Mouse (Mus musculus) right cerebral cortex, postnatal 10 days (tissue): Measurements from ENCODE around the gene Padi2.
A peak's percentile ranks its signal among the peaks of the same experiment; 100 is the strongest.

Experiments used
- DNase-seq, 2 experiments: peaks; one replicate each; pipeline ENCODE4 v3.0.0; 2021; ENCODE audit warnings: low spot score in 2 of 2

The Padi2 gene

GRCm38 (mm10) chr4:140881026-140881670, 25.0 kb upstream of the Padi2 start:
- DNase-seq = no peak

DNA sequence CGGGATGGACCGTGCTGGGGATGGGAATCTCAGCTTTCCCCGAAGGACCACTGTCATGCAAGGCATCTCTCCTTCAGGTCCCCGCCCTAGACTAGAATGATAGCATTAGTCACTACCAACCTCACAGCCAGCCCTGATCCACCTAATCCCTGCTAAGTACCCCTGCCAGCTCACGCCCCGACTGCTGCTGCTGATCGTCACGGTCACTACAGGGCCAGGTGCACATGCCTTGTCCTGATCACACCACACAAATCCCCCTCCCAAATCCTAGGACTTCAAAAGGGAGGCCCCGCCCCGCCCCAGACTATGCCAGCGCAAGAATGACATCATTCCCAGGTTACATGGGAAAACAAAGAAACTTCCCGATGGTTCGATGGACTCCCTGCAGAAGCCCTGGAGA, 24.4 kb upstream of the Padi2 start:
- no peak for DNase-seq

DNA sequence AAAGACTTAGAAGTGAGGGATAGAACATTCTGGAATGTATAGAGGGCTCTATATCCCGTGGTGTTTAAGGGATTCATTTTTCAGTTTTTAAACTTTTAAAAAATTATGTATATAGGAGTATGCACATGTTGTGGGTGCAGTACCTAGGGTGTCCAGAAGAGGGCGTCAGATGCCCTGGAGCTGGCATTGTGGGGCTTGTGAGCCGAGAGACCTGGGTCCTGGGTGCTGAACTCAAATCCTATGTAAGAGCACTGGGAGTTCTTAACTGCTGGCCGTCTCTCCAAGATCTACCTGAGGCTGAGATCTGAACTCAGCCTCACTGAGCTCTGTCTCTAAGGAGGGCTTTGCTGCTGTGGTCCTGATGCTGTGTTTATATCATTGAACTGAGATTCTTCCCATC, 23.8 kb upstream of the Padi2 start:
- DNase-seq = no peak

DNA sequence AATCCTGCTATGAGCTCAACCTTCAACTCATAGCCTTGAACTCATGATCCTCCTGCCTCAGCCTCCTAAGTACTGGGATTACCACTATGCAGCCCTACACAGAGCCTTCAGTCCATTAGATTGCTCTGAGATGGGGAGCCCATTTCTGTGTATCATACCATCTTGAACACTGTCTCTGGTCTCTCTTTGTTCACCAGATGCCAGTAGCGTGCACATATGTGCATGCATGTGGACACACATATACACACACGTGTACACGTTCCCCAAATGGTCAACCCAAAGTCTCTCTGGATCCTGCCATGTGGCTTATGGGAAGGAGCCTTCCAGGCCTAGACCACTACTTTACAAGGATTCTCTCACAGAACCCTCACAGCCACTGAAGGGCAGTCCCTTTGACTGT, 23.2 kb upstream of the Padi2 start:
- DNase-seq = no peak

GRCm38 (mm10) chr4:140883852-140884251, 22.3 kb upstream of the Padi2 start:
- DNase-seq = peak; percentile 32 to 45

- no peak for DNase-seq
Observed at GRCm38 (mm10) chr4:140891525-140892162, 14.5 kb upstream of the Padi2 start.

- DNase-seq = no peak
Observed at GRCm38 (mm10) chr4:140892163-140892530, 14.0 kb upstream of the Padi2 start.

- peak in 1 of 2 experiments; percentile 20 for DNase-seq
Observed at GRCm38 (mm10) chr4:140904776-140905425, 1.2 kb upstream of the Padi2 start.

GRCm38 (mm10) chr4:140905426-140905871, 695 bp upstream of the Padi2 start:
- DNase-seq = peak in 1 of 2 experiments; percentile 33

DNA sequence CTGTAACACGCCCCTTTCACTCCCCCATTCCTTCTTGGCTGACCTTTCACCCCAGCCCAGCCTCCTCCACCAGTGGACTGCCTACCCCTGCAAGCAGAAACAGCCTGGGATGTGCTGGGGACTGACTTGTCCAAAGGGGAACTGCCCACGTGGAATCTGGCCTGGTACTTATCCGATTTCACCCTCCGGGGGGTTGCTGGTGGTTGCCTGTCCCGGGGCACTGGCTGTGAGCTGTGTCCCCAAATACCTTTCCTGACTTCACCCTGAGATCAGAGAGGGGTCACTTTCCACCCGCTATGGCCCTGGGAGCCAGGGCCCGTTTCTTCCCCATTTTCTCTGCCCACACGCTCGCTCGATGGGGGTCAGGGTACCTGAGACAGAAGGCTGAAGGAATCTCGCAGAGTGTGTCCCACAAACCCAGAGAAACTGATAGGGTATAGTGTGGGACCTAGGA, 710 bp downstream of the Padi2 start:
- peak in 1 of 2 experiments; percentile 23 for DNase-seq

GRCm38 (mm10) chr4:140907306-140908024, 1.3 kb downstream of the Padi2 start:
- DNase-seq = peak in 1 of 2 experiments; percentile 43

- DNase-seq = no peak
Observed at GRCm38 (mm10) chr4:140908627-140909026, 2.5 kb downstream of the Padi2 start.

GRCm38 (mm10) chr4:140909536-140909935, 3.4 kb downstream of the Padi2 start:
- DNase-seq = peak in 1 of 2 experiments; percentile 12

DNA sequence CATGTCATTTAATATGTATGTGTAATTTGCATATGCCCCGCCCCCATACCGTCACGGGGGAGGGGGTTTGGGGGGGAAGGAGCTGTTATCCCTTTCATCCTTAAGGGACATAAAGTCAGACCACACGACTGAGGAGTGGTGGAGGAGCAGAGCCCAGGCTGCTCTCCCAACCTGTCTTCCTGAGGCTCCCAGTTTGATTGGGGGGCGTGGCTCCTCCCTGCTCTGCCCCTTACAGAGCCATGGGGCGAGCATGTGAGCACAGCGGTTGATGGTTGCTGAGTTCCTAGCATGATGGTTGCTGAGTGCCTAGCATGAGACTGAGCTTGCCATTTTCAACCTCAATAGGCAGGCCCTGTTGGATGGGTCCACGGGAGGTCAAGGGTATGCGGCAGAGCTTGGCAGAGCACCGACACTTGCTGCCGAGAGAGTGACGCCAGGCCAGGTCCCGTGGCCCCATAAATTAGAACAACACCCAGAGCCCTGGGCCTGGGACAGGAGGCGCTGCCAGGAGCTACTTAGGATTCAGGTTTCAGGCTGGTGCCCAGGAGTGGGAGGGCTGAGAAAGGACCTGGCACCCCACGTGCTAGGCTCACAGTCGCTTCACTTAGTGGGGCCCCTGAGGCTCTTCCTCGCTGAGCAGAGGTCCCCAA, 4.6 kb downstream of the Padi2 start:
- DNase-seq = peak in 1 of 2 experiments; percentile 38

DNA sequence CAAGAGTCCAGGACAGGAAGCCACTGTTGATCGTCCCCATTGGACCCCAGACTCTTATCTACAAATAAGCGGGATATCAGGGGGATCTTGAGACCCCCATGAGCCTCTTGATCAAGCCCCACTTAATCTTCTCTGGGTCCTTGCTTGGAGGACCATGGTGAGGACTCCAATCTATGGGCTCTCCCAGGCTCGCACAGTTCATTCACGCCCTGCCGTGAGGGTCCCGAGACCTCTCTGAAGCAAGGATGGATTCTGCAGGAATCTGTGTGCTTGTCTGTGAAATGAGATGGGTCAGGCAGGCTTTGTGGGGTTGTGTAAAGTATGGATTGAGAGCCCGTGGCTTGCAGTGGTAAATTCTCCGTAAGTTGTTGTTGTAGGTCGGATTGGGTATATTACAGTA, 5.3 kb downstream of the Padi2 start:
- no peak for DNase-seq

GRCm38 (mm10) chr4:140912271-140912833, 6.2 kb downstream of the Padi2 start:
- no peak for DNase-seq

GRCm38 (mm10) chr4:140913565-140913964, 7.4 kb downstream of the Padi2 start:
- no peak for DNase-seq

GRCm38 (mm10) chr4:140914731-140915131, 8.6 kb downstream of the Padi2 start:
- DNase-seq = peak; percentile 62 to 70

- peak in 1 of 2 experiments; percentile 20 for DNase-seq
Observed at GRCm38 (mm10) chr4:140915235-140915634, 9.1 kb downstream of the Padi2 start.

- DNase-seq = peak in 1 of 2 experiments; percentile 13
Observed at GRCm38 (mm10) chr4:140916296-140916695, 10.2 kb downstream of the Padi2 start.

DNA sequence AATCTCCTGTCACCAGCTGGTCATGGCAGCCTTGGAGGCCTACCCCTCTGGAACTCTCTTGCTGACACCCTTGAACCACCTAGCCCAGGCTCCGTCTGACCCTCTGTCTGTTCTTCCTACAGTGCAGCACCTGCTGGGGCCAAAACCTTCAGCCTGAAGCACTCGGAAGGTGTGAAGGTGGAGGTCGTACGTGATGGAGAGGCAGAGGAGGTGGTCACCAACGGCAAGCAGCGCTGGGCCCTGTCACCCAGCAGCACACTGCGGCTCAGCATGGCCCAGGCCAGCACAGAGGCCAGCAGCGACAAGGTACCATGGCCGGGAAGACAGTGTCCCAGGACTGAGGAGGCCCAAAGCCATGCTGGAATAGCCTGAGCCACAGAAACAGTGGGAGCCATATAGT, 11.3 kb downstream of the Padi2 start:
- no peak for DNase-seq
